Mouse (Mus musculus) testis, adult 2 months (tissue): Measurements from ENCODE around the gene Ass1.

Experiments
- CTCF ChIP-seq: fragments of 200-500 bp; IDR thresholded peaks from 2 replicates; pipeline ENCODE4 v1.5.1; 2012; ENCODE audit warnings: low read depth, mild to moderate bottlenecking, inconsistent platforms, low read length, moderate library complexity; ENCODE audit not compliant: control insufficient read depth, insufficient read depth, insufficient replicate concordance
- POLR2A ChIP-seq: fragments of 200-500 bp; IDR thresholded peaks from 2 replicates; pipeline ENCODE4 v1.6.1; 2012; ENCODE audit warnings: low read depth, mild to moderate bottlenecking, inconsistent platforms, low read length, moderate library complexity; ENCODE audit not compliant: control insufficient read depth

DNA sequence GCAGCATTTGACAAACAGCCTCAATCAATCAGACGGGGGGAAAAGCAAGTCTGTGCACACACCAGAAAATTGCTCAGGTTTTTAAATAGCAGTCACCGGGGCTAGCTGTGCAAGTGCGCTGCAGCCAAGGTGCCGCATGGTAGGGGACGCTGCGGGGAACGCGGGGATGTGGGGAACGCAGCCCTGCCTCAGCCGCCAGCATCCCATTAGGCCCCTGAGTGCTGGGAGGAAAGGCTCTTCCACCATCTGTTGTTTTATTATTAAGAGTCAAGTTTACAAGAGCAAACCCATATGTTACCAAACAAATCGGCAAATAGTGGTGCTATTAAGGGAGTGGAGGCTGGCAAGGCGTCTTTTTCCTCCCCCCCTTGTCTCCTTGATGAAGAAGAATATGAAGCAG is 19.2 kb downstream of the Ass1 start:
- TF ChIP-seq CTCF (no peak), POLR2A (no peak)
